Mouse (Mus musculus): ENCODE data around the gene Olfr782. TPM values are rescaled to one million over a fixed set of nuclear protein-coding genes. Genes with fewer than 3 reads are reported as not detected.
"Not testable (repeated sequence)": the region's sequence is repeated elsewhere in the genome, so short reads cannot be mapped to it uniquely, and the experiment has no call there.

Gene Olfr782
- not detected for total RNA-seq (2021)
- long read RNA-seq, experiment 1: 0 reads
- long read RNA-seq, experiment 2: 0 reads

DNA sequence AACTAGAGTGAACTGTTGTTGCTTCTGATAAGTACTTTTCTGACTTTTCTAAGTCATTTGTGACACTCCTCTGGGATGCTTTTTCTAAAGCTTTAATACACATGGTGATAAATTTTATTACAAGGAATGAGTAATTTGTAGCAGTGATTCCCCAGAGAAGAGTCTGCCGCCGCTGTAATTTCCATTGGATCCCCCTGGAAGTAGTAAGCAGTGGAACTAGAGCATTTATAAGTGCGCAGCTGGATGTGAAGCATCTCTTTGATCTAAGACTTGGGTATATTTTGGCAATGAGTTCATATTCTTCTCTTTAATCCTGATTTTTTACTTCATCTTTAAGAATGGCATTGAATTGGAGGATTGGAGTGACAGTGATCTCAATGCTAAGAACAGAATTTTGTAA lies at the start of gene Olfr782:
TSS of gene Olfr782 (plus strand) at position 301 of the 400 bp plus-strand sequence.
- no peak for DNase-seq

DNA sequence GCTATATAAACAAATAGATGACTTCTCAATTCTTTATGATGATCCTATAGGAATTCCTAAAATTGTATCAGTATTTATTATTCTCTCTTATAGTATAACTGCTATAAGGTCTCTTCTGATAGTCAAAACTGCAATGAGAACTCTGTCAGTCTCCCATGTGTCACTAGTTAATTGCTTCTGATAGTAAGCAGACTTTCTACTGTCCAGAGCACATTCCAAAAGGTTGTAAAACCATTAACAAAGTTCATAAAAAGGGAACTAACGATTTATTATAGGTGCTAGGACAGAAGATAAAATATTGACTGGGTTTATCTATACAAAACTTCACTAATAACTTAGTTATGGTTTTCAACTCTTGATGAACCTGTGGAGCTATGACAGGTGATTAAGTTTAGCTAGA lies 35.7 kb upstream of the Olfr782 start:
- not testable (repeated sequence) for DNase-seq

DNA sequence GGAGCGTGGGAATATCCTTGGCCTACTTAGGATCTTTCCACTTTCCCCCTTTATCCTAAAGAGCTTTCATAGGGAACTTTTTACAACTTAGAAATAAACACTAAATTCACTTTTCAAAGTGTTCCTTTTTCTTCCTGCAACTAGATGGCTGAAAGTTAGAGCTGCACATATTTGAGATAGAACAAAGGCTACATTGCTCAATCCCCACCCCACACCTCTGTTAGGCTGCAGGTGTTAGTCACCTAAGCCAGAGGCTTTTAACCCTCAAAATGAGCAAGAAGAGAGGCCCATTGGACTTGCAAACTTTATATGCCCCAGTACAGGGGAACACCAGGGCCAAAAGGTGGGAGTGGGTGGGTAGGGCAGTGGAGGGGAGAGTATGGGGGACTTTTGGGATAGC lies 35.1 kb upstream of the Olfr782 start:
- not testable (repeated sequence) for DNase-seq

DNA sequence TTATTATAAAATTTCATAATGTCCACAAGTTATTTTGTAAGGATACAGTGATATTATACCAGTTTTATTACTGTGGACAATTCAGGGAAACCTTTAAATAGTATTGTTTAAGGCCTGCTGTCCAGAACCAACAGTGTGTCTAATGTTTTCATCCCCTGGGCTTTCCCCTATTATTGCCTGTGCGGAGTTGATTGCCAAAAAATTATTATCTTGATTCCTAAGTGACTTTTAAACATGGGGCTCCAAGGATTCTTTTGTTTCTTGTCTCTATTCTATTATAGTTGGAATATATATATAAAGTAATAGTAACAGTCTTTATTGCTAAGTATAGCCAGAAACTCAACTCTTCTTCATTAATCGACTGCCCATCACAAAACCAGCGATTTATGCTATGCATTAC lies 30.8 kb upstream of the Olfr782 start, which contains the start of gene Olfr780:
TSS of gene Olfr780 (plus strand) at position 301 of the 400 bp plus-strand sequence.
- DNase-seq: no peak

DNA sequence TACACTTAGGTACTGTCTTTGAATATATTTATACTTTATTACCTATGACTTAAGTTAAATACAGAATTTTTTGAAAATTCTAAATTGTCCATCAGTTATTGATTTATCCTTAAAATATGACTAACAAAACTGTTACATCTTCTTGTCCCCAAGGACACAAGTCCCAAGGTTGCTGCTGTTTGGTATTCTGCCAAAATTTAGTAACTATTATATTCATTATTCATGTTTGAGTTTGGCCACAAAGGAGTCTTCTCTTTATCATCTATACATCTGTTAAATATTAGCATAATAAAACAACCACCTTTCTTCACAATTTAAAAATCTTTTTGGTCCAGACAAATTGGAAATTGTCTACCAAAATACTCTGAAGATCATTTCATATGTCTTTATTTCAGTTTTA lies 20.1 kb upstream of the Olfr782 start, which contains the start of gene Olfr781:
TSS of gene Olfr781 (plus strand) at position 301 of the 400 bp plus-strand sequence.
- DNase-seq: no peak

DNA sequence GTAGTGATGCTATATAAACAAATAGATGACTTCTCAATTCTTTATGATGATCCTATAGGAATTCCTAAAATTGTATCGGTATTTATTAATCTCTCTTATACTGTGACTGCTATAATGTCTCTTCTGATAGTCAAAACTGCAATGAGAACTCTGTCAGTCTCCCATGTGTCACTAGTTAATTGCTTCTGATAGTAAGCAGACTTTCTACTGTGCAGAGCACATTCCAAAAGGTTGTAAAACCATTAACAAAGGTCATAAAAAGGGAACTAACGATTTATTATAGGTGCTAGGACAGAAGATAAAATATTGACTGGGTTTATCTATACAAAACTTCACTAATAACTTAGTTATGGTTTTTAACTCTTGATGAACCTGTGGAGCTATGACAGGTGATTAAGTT lies 3.8 kb downstream of the Olfr782 start:
- DNase-seq: not testable (repeated sequence)

DNA sequence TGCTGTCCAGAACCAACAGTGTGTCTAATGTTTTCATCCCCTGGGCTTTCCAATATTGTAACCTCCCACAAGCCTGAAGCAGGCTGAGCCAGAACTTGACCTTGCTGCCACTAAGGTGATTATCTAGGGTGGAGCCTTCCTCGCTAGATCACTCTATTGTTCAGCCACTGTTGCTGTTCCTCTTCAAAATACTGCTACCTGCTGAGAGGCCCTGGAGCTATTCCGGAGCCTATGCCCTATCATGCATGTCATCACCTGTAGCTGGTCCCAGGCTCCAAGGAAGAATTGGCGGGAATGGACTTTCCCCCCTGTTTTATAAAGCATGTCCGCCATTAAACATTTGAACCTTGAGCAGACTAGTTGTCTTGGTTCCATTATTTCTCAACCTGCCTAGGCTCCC lies 7.8 kb downstream of the Olfr782 start:
- DNase-seq: not testable (repeated sequence)

DNA sequence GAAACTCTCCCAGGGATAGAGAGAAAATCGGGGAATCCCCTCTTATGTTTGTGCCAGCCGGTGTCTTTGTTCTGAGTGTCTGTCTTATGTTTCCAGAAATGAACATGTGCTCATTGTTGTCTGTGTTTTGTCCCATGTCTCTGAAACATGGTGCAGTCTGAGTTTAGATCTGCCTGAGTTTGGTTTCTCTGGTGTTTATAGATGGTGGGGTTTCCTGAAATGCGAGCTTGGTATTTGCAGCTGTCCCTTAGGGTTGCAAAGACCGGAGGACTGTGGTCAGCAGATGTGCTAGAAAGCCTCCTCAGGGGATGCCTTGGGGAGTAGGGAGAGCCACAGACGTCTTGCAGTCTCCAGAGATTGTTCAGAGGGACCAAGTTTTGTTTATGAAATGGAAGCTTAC lies 8.7 kb downstream of the Olfr782 start:
- no peak for DNase-seq

DNA sequence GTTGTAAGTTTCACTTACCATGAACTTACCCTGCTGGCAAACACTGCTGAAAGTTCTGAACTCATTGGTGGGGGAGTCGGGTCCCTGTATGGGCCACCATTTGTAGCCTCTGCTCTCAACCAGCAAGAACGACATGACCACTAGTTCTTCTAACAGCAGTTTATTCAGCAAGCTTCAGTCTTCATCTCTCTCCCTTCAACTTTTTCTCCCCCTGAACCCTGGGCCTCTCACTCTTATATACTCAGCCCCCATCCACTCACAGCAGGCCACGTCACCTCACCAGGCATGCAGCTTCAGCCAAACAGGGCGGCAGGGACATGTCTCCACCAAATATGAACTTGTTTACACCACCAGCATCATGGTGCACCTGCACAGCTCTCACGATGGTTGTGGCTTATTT lies 25.4 kb downstream of the Olfr782 start:
- not testable (repeated sequence) for DNase-seq

DNA sequence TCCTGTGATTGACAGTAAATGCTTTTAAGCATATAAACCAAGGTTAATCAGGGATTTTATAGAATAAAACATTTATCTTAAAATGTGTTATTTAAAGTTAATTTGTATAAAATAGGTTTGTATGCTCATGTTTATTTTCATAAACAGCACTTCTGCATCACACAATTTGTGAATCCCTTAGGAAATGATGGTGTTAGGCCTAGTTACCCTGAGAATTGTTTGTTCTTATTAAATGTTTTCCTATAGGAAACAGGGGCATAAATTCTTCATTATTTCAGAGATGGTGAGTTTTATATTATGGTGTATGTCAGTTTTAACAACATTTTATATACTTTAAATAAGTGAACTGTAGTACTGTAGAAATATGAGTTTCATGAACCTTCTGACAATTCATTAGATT lies 35.1 kb downstream of the Olfr782 start, which contains the start of gene Olfr784:
TSS of gene Olfr784 (plus strand) at position 301 of the 400 bp plus-strand sequence.
- DNase-seq: no peak

DNA sequence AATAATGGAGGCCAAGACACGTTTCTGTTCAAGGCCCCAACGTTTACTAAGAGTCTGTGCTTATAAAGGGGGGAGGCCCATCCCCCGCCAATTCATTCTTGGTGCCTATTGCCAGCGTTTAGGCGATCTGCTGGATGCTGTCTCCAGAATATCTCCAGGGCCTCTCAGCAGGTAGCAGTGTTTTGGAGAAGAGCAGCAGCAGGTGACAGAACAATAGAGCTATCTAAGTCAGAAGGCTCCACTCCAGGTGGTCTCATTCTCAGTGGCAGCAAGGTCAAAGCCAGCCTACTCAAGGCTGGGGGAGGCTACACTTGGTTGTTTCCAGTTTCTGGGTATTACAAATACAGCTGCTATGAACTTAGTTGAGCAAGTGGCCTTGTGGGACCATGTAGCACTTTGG lies 52.2 kb downstream of the Olfr782 start:
- DNase-seq: no peak

Other genes starting within 250 kb of the Olfr782 start
- gene Olfr768, start 249.5 kb upstream of the Olfr782 start, total RNA-seq (2021): not detected
- not detected for gene Olfr769, start 231.0 kb upstream of the Olfr782 start, total RNA-seq (2021)
- not detected for gene Olfr770, start 209.9 kb upstream of the Olfr782 start, total RNA-seq (2021)
- gene Olfr771, start 184.1 kb upstream of the Olfr782 start, total RNA-seq (2021): not detected
- gene Olfr772, start 170.9 kb upstream of the Olfr782 start, total RNA-seq (2021): not detected
- gene Olfr773, start 161.4 kb upstream of the Olfr782 start, total RNA-seq (2021): not detected
- gene Olfr774, start 112.6 kb upstream of the Olfr782 start, total RNA-seq (2021): not detected
- gene Olfr775, start 100.4 kb upstream of the Olfr782 start, total RNA-seq (2021): not detected
- not detected for gene Olfr776, start 89.7 kb upstream of the Olfr782 start, total RNA-seq (2021)
- not detected for gene Olfr777, start 77.4 kb upstream of the Olfr782 start, total RNA-seq (2021)
- gene Olfr780, start 30.7 kb upstream of the Olfr782 start, total RNA-seq (2021): not detected
- not detected for gene Olfr781, start 20.0 kb upstream of the Olfr782 start, total RNA-seq (2021)
- gene Olfr784, start 35.2 kb downstream of the Olfr782 start, total RNA-seq (2021): not detected
- gene Olfr785, start 56.6 kb downstream of the Olfr782 start, total RNA-seq (2021): not detected
- gene Olfr786, start 78.5 kb downstream of the Olfr782 start, total RNA-seq (2021): not detected
- not detected for gene Olfr787, start 113.0 kb downstream of the Olfr782 start, total RNA-seq (2021)
- not detected for gene Olfr788, start 122.1 kb downstream of the Olfr782 start, total RNA-seq (2021)
- not detected for gene Olfr789, start 135.9 kb downstream of the Olfr782 start, total RNA-seq (2021)
- gene Olfr790, start 149.6 kb downstream of the Olfr782 start, total RNA-seq (2021): not detected
- gene Olfr791, start 172.9 kb downstream of the Olfr782 start, total RNA-seq (2021): not detected
- gene Olfr792, start 190.3 kb downstream of the Olfr782 start, total RNA-seq (2021): not detected
- gene Olfr794, start 218.8 kb downstream of the Olfr782 start, total RNA-seq (2021): not detected